Mouse (Mus musculus) forebrain, embryonic 12.5 days (tissue): ENCODE measurements around the gene Rbfox3. TPM values are rescaled to one million over a fixed set of nuclear protein-coding genes. Genes with fewer than 3 reads are reported as not detected.
"Not testable (repeated sequence)": the region's sequence is repeated elsewhere in the genome, so short reads cannot be mapped to it uniquely, and the experiment has no call there.

Source experiments
- ATAC-seq: fragments of 200-750 bp; cut with Nextera tagmentation; 2 replicates; pipeline ENCODE4 v1.8.0; 2017; ENCODE audit warnings: moderate TSS enrichment; ENCODE audit not compliant: low FRiP score
- H3K27ac ChIP-seq: fragments of 300-500 bp; sonication (generic); 2 replicates; pipeline ENCODE4 v1.5.1; 2016; ENCODE audit warnings: mild to moderate bottlenecking
- H3K27me3 ChIP-seq: fragments of 300-500 bp; sonication (generic); 2 replicates; pipeline ENCODE4 v1.6.1; 2016; ENCODE audit warnings: mild to moderate bottlenecking
- H3K36me3 ChIP-seq: fragments of 300-500 bp; sonication (generic); replicated peaks from 2 replicates; pipeline ENCODE4 v1.6.1; 2016; ENCODE audit warnings: mild to moderate bottlenecking
- H3K4me1 ChIP-seq: fragments of 300-500 bp; sonication (generic); 2 replicates; pipeline ENCODE4 v1.6.1; 2016
- H3K4me2 ChIP-seq: fragments of 300-500 bp; sonication (generic); 2 replicates; pipeline ENCODE4 v1.6.1; 2016; ENCODE audit warnings: mild to moderate bottlenecking, moderate library complexity
- H3K4me3 ChIP-seq: fragments of 300-500 bp; sonication (generic); replicated peaks from 2 replicates; pipeline ENCODE4 v1.5.1; 2016; ENCODE audit warnings: mild to moderate bottlenecking
- H3K9ac ChIP-seq: fragments of 300-500 bp; sonication (generic); 2 replicates; pipeline ENCODE4 v1.6.1; 2016; ENCODE audit warnings: mild to moderate bottlenecking
- H3K9me3 ChIP-seq: fragments of 300-500 bp; sonication (generic); 2 replicates; pipeline ENCODE4 v1.6.1; 2016
- WGBS: fragments of 180-500 bp; shearing (Covaris S2); methylation state at CpG from one replicate; pipeline ENCODE4 v1.1.7; 2016; 5-methylcytosine and 5-hydroxymethylcytosine counted together
- polyA plus RNA-seq: library from polyadenylated mRNA; unstranded; fragments of >200 nt; fragmentation: Nextera tagmentation; extraction: Ambion mirVana; gene quantifications from 2 replicates; pipeline ENCODE4 v1.2.1, GENCODE M21; 2016

Rbfox3 gene
- polyA plus RNA-seq, 1 experiment from 2014 or later: 19.6 TPM

GRCm38 (mm10) chr11:118792163-118792915 lies 119.1 kb downstream of the Rbfox3 start:
- Histone ChIP-seq H3K4me1 (peaks cover 55% of the 10 kb centered on the region), H3K9me3 (0 out of 2 replicates have a peak, but pooled peaks cover 5% of the 10 kb centered on the region), H3K36me3 (no peaks in the 10 kb centered on the region), H3K27me3 (no peaks in the 10 kb centered on the region), H3K9ac (peak overlapping the region; percentile 29; the same call in 1 of the 2 replicates), H3K4me3 (no peak overlapping the region), H3K27ac (peak overlapping the region; percentile 95), H3K4me2 (no peak overlapping the region; the same call in 1 of the 2 replicates)
- WGBS: 75% methylated on average over 9 of the region's 9 CpGs
- ATAC-seq: no peak

GRCm38 (mm10) chr11:118791391-118791790 lies 120.0 kb downstream of the Rbfox3 start:
- Histone ChIP-seq H3K4me2 (no peak overlapping the region), H3K36me3 (no peaks in the 10 kb centered on the region), H3K4me1 (peaks cover 55% of the 10 kb centered on the region), H3K27me3 (no peaks in the 10 kb centered on the region), H3K27ac (peak overlapping the region; percentile 95), H3K4me3 (no peak overlapping the region), H3K9me3 (0 out of 2 replicates have a peak, but pooled peaks cover 6% of the 10 kb centered on the region), H3K9ac (no peak overlapping the region)
- ATAC-seq: no peak
- 79% methylated on average over 6 of the region's 6 CpGs for WGBS

DNA sequence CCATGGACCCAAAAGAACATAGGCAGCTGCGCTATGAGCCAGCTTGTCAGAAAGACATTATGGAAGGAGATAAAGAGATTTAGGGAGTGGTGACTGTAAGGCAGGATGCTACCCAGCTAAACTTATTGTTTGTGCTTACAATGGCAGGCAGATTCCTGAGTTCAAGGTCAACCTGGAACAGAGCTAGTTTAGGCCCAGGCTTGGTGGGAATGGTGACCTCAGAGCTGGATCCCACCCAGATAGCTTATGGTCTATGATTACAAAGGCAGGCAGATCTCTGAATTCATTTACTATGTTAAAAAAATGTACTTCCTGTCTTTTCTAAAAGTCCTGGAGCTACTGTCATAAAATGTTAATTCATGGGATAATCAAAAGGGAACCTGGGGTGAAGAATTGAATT lies 123.3 kb downstream of the Rbfox3 start:
- no peak overlapping the region for H3K27ac ChIP-seq
- H3K36me3 ChIP-seq: no peaks in the 10 kb centered on the region
- no peak overlapping the region for H3K4me2 ChIP-seq
- ATAC-seq: no peak
- no peak overlapping the region for H3K4me3 ChIP-seq
- 0 out of 2 replicates have a peak, but pooled peaks cover 6% of the 10 kb centered on the region for H3K9me3 ChIP-seq
- WGBS: 85% methylated on average over 1 of the region's 1 CpGs
- H3K27me3 ChIP-seq: no peaks in the 10 kb centered on the region
- peaks cover 26% of the 10 kb centered on the region for H3K4me1 ChIP-seq
- no peak overlapping the region for H3K9ac ChIP-seq

DNA sequence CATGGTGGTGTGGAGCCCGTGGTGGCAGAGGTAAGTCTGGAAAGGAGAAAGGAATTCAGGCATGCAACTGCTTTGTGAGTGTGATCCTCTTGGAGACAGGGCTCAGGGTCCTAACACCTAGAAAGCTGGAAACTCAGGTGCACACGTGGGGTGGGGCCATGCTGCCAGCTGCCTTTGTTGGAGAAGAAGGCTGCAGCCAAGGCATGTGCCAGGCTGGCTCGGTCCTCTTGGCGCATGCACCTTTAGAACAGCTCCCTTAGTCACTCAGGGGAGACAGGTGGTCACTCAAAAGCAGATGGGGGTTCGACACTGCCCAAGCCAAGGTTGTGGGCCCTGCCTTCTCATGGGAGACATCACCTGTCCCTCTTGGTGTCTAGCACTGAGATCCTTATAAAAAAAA lies 128.7 kb downstream of the Rbfox3 start:
- Histone ChIP-seq H3K4me2 (no peak overlapping the region), H3K4me1 (peaks cover 17% of the 10 kb centered on the region), H3K4me3 (no peak overlapping the region), H3K27ac (no peak overlapping the region), H3K36me3 (no peaks in the 10 kb centered on the region), H3K9me3 (0 out of 2 replicates have a peak, but pooled peaks cover 4% of the 10 kb centered on the region), H3K9ac (no peak overlapping the region), H3K27me3 (no peaks in the 10 kb centered on the region)
- 88% methylated on average over 5 of the region's 5 CpGs for WGBS
- ATAC-seq: no peak

GRCm38 (mm10) chr11:118775753-118776152 lies 135.6 kb downstream of the Rbfox3 start:
- no peak overlapping the region for H3K9ac ChIP-seq
- H3K27me3 ChIP-seq: no peaks in the 10 kb centered on the region
- 10% methylated on average over 3 of the region's 3 CpGs for WGBS
- H3K9me3 ChIP-seq: no peaks in the 10 kb centered on the region
- H3K4me2 ChIP-seq: no peak overlapping the region
- no peak overlapping the region for H3K4me3 ChIP-seq
- no peaks in the 10 kb centered on the region for H3K36me3 ChIP-seq
- no peak overlapping the region for H3K27ac ChIP-seq
- H3K4me1 ChIP-seq: peaks cover 30% of the 10 kb centered on the region
- no peak for ATAC-seq

- not testable (repeated sequence) for H3K27me3 ChIP-seq, ATAC-seq, H3K9ac ChIP-seq, H3K27ac ChIP-seq, H3K36me3 ChIP-seq, H3K4me2 ChIP-seq, H3K4me3 ChIP-seq, H3K9me3 ChIP-seq
- peaks cover 31% of the 10 kb centered on the region for H3K4me1 ChIP-seq
- 81% methylated on average over 2 of the region's 2 CpGs for WGBS
Observed at GRCm38 (mm10) chr11:118774777-118775176, 136.6 kb downstream of the Rbfox3 start.

GRCm38 (mm10) chr11:118773076-118773583 lies 138.3 kb downstream of the Rbfox3 start:
- no peak overlapping the region for H3K4me3 ChIP-seq
- no peak overlapping the region for H3K4me2 ChIP-seq
- peak overlapping the region; percentile 10; the same call in 1 of the 2 replicates for H3K27ac ChIP-seq
- peaks cover 41% of the 10 kb centered on the region for H3K4me1 ChIP-seq
- H3K27me3 ChIP-seq: no peaks in the 10 kb centered on the region
- WGBS: 69% methylated on average over 12 of the region's 12 CpGs
- no peak overlapping the region for H3K9ac ChIP-seq
- no peak for ATAC-seq
- H3K9me3 ChIP-seq: no peaks in the 10 kb centered on the region
- no peaks in the 10 kb centered on the region for H3K36me3 ChIP-seq

DNA sequence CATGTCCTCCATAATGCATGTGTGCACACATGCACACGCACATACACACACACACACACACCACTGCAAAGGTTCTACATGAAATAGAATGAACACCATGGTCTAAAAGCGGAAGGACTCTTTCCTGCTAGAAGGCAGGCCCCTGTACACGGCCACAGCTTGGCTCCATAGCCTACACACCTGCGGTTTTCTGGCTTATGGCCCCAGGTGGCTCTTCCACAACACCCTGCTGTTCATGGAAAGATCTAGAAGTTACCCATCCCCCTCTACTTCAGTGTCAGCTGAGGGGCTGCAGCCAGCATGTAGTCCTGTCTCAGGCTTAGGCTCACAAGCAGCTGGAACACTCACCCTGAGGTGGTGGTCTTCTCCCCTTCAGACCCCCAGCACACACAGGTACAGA lies 140.0 kb downstream of the Rbfox3 start:
- 83% methylated on average over 4 of the region's 4 CpGs for WGBS
- no peak overlapping the region for H3K9ac ChIP-seq
- H3K27me3 ChIP-seq: no peaks in the 10 kb centered on the region
- no peaks in the 10 kb centered on the region for H3K36me3 ChIP-seq
- no peaks in the 10 kb centered on the region for H3K9me3 ChIP-seq
- H3K4me2 ChIP-seq: no peak overlapping the region
- peaks cover 44% of the 10 kb centered on the region for H3K4me1 ChIP-seq
- no peak for ATAC-seq
- H3K27ac ChIP-seq: no peak overlapping the region
- no peak overlapping the region for H3K4me3 ChIP-seq

DNA sequence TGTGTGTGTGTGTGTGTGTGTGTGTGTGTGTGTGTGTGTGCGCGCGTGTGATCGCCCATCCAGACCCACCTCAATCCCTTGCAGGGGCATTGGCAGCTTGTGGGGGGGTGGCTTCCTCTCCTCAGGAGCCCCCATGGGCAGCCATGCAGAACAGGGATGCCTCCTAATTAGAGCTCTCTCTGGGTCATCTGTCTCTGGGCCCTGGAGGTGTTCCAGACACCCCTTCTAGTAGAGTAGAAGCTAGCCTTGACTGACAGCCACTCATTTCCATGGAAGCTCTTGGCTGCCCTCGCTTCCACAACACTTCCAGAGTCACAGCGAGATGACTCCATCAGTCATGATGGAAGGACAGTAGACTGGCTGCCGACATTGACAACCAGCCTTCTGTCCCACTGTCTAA lies 140.6 kb downstream of the Rbfox3 start:
- ATAC-seq: no peak
- no peak overlapping the region for H3K27ac ChIP-seq
- H3K4me2 ChIP-seq: no peak overlapping the region
- no peak overlapping the region for H3K9ac ChIP-seq
- H3K27me3 ChIP-seq: no peaks in the 10 kb centered on the region
- H3K36me3 ChIP-seq: no peaks in the 10 kb centered on the region
- WGBS: 96% methylated on average over 7 of the region's 7 CpGs
- H3K9me3 ChIP-seq: no peaks in the 10 kb centered on the region
- H3K4me3 ChIP-seq: no peak overlapping the region
- H3K4me1 ChIP-seq: peaks cover 39% of the 10 kb centered on the region

DNA sequence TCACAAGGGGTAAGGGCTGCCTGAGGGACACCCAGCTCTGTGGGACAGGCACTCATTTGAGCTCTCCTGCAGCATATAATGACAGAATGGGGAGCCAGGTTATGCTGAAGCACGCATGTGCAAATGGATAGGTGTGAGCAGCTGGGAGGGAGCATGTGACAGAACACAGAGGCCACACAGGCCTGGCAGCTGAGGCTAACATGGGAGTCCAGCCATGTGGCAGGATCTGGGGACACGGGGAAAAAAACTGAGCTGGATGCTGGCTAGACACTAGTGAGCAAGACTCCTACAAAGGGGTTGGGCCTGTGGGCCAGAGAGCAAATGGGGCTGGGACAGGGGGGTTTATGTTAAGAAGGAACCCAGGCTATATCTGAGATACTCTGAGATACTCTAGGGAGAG lies 141.9 kb downstream of the Rbfox3 start:
- Histone ChIP-seq H3K9me3 (no peaks in the 10 kb centered on the region), H3K4me2 (no peak overlapping the region), H3K4me1 (peaks cover 39% of the 10 kb centered on the region), H3K36me3 (no peaks in the 10 kb centered on the region), H3K9ac (no peak overlapping the region), H3K27me3 (no peaks in the 10 kb centered on the region), H3K4me3 (no peak overlapping the region), H3K27ac (peak overlapping the region; percentile 37)
- 81% methylated on average over 2 of the region's 2 CpGs for WGBS
- ATAC-seq: no peak

GRCm38 (mm10) chr11:118768441-118768840 lies 143.0 kb downstream of the Rbfox3 start:
- no peaks in the 10 kb centered on the region for H3K36me3 ChIP-seq
- H3K9me3 ChIP-seq: no peaks in the 10 kb centered on the region
- ATAC-seq: no peak
- WGBS: 78% methylated on average over 3 of the region's 3 CpGs
- no peaks in the 10 kb centered on the region for H3K27me3 ChIP-seq
- H3K9ac ChIP-seq: no peak overlapping the region
- H3K4me2 ChIP-seq: no peak overlapping the region
- H3K4me1 ChIP-seq: peaks cover 38% of the 10 kb centered on the region
- H3K27ac ChIP-seq: no peak overlapping the region
- no peak overlapping the region for H3K4me3 ChIP-seq

DNA sequence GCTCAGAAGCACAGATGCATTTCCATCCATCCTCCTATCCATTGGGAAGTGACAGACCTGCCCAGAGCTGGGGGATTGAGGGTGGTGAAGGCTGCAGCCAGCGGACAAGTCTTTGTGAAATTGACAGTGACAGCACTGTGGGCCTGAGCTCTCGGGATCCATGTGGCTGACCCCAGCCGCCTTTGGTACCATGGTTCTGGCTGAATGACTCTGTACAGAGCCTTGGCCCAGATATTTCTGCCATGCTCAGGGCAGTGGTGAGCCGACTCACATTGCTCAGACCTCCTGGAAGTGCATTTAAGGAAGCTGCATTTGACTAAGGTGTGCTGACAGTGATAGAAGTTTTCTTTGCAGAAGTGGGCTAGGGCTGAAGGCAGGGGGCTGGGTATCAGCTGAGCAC lies 144.0 kb downstream of the Rbfox3 start:
- Histone ChIP-seq H3K9ac (no peak overlapping the region), H3K4me1 (peaks cover 32% of the 10 kb centered on the region), H3K27me3 (no peaks in the 10 kb centered on the region), H3K27ac (peak overlapping the region; percentile 9; the same call in 1 of the 2 replicates), H3K4me3 (no peak overlapping the region), H3K9me3 (no peaks in the 10 kb centered on the region), H3K36me3 (no peaks in the 10 kb centered on the region), H3K4me2 (no peak overlapping the region)
- no peak for ATAC-seq
- 61% methylated on average over 4 of the region's 4 CpGs for WGBS
